Mouse (Mus musculus): ENCODE results near the gene Folh1. TPM values are rescaled to one million over a fixed set of nuclear protein-coding genes. Genes with fewer than 3 reads are reported as not detected.

Gene Folh1
- polyA plus RNA-seq, 1 experiment from 2014 or later, result 0.03 TPM

Other genes starting within 250 kb of the Folh1 start
- not detected in 2 replicates for gene Olfr295, start 192.1 kb downstream of the Folh1 start, polyA plus RNA-seq (2015; fragmentation: Nextera tagmentation; extraction: Ambion mirVana)
- gene Olfr294, start 159.3 kb downstream of the Folh1 start, polyA plus RNA-seq (2015; fragmentation: Nextera tagmentation; extraction: Ambion mirVana), result not detected in 2 replicates
- gene Olfr293, start 126.9 kb downstream of the Folh1 start, polyA plus RNA-seq (2015; fragmentation: Nextera tagmentation; extraction: Ambion mirVana), result not detected in 2 replicates
- not detected in 2 replicates for gene Olfr292, start 87.6 kb downstream of the Folh1 start, polyA plus RNA-seq (2015; fragmentation: Nextera tagmentation; extraction: Ambion mirVana)
- not detected in 2 replicates for gene Vmn2r77, start 19.1 kb upstream of the Folh1 start, polyA plus RNA-seq (2015; fragmentation: Nextera tagmentation; extraction: Ambion mirVana)
- gene Vmn2r78, start 139.2 kb upstream of the Folh1 start, polyA plus RNA-seq (2015; fragmentation: Nextera tagmentation; extraction: Ambion mirVana), result not detected in 2 replicates
- not detected in 2 replicates for gene Vmn2r79, start 220.2 kb upstream of the Folh1 start, polyA plus RNA-seq (2015; fragmentation: Nextera tagmentation; extraction: Ambion mirVana)

All from liver, embryonic 15.5 days (tissue).